Mouse (Mus musculus): ENCODE measurements around the gene Cct3.
"Not testable (repeated sequence)": the region's sequence is repeated elsewhere in the genome, so short reads cannot be mapped to it uniquely, and the experiment has no call there.

Gene Cct3

DNA sequence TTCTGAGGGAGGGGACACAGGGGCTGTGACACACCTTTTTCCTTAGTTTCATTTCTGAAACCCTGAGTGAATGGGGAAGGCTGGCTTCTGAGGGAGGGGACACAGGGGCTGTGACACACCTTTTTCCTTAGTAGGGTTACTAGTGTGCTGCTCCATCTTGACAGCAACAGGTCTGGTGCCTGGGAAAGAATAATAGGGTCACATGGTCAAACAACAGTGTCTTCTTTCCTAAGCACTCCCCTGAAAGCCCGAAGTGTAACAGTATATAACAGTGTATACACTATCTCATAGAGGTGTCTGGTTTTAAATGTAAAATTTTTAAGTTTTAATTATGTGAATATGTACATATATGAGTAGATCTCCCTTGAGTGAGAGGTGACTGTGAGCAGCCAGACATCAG, 1.6 kb upstream of the Cct3 start:
- not testable (repeated sequence) for DNase-seq

GRCm38 (mm10) chr3:88296110-88296560, 781 bp upstream of the Cct3 start:
- peak; percentile 11 for DNase-seq

GRCm38 (mm10) chr3:88297321-88297851, 470 bp downstream of the Cct3 start:
- DNase-seq, result peak; percentile 57

DNA sequence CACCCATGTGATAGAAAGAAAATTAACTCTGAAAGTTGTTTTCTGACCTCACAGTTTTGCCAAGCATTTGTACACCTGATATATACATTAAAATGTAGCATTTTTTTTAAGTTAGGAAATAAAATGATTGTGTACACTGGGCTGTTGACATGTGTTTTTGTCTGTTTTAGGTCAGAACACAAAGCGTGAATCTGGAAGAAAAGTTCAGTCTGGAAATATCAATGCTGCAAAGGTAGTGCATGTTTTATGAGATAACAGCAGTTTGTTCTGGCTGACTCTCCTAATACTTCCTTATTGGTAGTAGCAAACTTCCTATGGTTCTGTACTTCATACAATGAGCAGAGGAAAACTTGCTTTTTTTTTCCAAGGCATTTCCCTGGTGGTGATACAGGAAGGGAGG, 2.3 kb downstream of the Cct3 start:
- DNase-seq, result no peak

GRCm38 (mm10) chr3:88324951-88325405, 28.1 kb downstream of the Cct3 start, which contains the start of gene Glmp:
Gene Glmp, plus strand, starts transcription at chr3:88325023.
- DNase-seq, result peak; percentile 44

DNA sequence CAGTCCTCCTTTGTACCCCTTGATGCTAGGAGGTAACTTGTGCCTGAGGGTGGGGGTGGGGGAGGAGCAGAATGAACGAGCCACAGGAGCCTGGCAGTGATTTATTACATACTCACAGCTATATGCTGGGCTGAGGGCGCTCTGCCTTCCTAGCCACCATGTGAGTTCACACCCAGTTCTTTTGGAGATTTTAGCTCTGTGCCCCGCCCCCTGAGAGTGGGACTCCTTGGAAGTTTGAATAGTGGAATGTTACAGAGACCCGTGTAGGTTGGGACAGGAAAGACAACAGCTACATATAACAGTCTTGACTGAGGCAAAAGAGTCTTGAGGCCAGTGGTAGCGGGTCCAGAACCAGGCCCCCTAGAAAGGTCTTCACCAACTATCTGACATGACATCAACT, 32.0 kb downstream of the Cct3 start:
- no peak for DNase-seq

- no peak for DNase-seq
These were observed 34.4 kb downstream of the Cct3 start for GRCm38 (mm10) chr3:88331282-88331681.

DNA sequence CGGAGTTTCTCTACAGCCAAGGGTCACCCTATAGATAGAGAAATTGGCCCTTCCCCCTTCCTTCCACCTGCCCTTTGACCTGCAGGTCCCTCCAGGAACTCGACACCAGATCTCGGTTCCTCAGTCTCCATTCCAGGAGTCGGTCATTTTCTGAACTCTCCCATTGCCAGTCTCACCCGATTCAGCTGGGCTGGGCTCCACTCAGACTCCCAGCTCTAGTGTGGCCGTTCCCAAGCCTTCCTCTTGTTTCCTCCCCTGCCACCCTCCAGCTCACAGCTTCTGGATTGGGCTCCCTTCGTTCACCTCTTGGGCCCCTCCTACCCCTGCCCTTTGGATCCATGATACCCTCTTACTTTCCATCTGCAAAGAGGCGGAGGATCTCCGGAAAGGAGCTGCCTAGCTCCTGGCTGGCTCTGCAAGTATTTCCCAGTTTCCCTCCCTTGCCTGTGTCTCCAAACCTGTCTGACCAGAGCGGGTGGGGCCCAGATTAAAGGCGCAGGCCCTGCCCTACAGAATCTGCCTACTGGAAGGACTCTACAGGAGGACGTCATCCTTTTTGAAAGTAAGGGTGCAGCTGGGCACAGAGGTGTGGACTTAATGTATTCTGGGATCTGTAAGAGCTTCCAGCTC, 37.2 kb downstream of the Cct3 start:
- DNase-seq, result no peak

DNA sequence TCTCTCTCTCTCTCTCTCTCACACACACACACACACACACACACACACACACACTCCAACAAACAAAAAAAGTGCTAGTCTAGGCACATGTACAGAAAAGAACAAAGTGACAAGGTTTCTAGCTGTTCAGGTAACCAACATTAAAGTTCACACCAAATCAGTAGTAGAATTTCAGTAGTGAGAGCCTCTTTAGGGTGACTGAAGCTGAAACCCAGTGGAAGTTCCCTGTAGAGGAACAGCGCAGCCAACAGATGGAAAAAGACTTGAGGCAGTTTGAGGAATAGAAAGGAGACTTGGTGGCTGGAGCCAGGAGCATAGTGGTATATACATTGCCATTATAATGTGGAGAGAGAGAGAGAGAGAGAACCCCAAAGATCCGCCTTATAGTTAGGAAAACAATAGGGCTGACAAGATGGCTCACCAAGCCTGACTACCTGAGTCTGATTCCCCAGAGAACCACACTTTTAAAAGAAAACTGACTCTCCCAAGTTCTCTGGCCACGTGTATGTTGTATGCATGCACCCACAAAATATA, 38.1 kb downstream of the Cct3 start:
- no peak for DNase-seq

GRCm38 (mm10) chr3:88335436-88336053, 38.6 kb downstream of the Cct3 start:
- no peak for DNase-seq

GRCm38 (mm10) chr3:88336058-88337013, 39.4 kb downstream of the Cct3 start, which contains the start of the genes Tmem79 and Smg5:
Gene Tmem79, minus strand, starts transcription at chr3:88336148.
Gene Smg5, plus strand, starts transcription at chr3:88336260.
- DNase-seq, result peak; percentile 96

GRCm38 (mm10) chr3:88337367-88338020, 40.6 kb downstream of the Cct3 start:
- no peak for DNase-seq

DNA sequence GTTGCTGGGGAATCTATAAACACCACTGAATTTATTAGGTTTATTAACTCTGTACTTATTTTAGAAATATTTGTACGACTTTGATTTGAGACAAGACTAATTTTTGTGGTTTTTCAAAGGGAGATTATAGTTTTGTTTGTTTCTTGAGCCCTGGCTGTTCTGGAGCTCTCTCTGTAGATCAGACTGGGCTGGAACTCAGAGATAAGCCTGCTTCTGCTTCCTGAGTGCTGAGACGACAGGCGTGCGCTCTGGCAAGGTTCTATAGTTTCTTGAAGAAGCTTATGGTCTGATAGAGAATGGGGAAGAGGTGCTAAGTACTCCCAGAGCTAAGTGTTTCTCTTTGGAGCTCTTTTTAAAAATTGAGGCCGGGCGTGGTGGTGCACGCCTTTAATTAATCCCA, 41.4 kb downstream of the Cct3 start:
- DNase-seq, result no peak

- DNase-seq, result no peak
These were observed 42.1 kb downstream of the Cct3 start for GRCm38 (mm10) chr3:88339006-88339405.

GRCm38 (mm10) chr3:88350732-88351131, 53.8 kb downstream of the Cct3 start:
- DNase-seq, result no peak

GRCm38 (mm10) chr3:88352907-88353306, 56.0 kb downstream of the Cct3 start:
- no peak for DNase-seq

- no peak for DNase-seq
These were observed 57.7 kb downstream of the Cct3 start for GRCm38 (mm10) chr3:88354396-88355165.

- no peak for DNase-seq
These were observed 62.7 kb downstream of the Cct3 start for GRCm38 (mm10) chr3:88359584-88359983.

GRCm38 (mm10) chr3:88359989-88360388, 63.1 kb downstream of the Cct3 start:
- DNase-seq, result no peak

DNA sequence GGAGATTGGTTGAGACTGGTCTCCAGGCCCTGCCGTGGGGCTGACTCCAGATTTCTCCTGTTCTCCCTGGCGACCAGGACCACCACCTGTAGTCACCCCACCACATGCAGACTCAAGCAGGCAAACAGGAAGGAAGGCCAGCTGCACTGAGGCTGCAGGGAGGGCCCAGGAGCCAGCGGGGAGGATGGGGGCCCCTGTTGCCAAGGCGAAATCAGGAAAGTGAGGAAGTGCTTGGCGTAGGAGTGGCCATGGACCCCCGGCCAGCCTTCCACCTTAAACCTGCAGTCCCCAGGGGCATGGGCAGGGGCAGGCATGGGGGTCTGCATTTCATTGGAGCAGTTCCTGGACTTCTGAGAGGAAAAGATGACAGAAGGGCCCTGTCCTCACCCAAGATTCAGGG, 64.2 kb downstream of the Cct3 start:
- DNase-seq, result no peak

- no peak for DNase-seq
These were observed 64.8 kb downstream of the Cct3 start for GRCm38 (mm10) chr3:88361612-88362313.

Measured in right cerebral cortex, postnatal 14 days (tissue).